Mouse (Mus musculus) myocyte (in vitro differentiated cells): ENCODE measurements around the gene Tppp2.

Experiments used
- MAX ChIP-seq: IDR thresholded peaks from one replicate; pipeline ENCODE4 v1.6.1; 2011; ENCODE audit warnings: low read depth, mild to moderate bottlenecking, control low read depth
- POLR2A ChIP-seq: IDR thresholded peaks from one replicate; pipeline ENCODE4 v1.6.1; 2011; ENCODE audit warnings: low read depth, mild to moderate bottlenecking, control low read depth, moderate library complexity; ENCODE audit not compliant: insufficient read length
- USF1 ChIP-seq: IDR thresholded peaks from one replicate; pipeline ENCODE4 v1.6.1; 2011; ENCODE audit warnings: low read depth, mild to moderate bottlenecking, control low read depth, moderate library complexity

DNA sequence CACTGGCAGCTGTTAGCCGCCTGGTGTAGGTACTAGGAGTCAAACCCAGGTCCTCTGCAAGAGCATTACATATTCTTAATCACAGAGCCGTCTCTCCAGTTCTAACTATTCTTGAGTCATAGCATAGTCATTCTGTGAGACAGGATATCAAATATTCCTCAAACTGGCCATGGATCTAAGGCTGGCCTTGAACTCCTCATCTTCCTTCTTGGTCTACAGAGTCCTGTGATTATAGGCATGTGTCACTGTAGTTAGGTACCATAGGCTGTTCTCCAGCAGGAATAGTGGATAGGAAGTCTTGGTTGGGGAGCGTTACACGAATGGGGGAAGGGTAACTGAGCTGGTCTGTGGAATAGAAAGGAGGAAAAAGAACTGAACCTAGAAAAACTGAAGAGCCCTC lies 1.7 kb upstream of the Tppp2 start:
- TF ChIP-seq POLR2A (no peak), USF1 (no peak), MAX (no peak)
